Mouse (Mus musculus) right cerebral cortex, adult 18-20 months (tissue): Measurements from ENCODE around the gene Olfr532.
"Not testable (repeated sequence)": the region's sequence is repeated elsewhere in the genome, so short reads cannot be mapped to it uniquely, and the experiment has no call there.

Source experiments
- DNase-seq: peaks from one replicate; pipeline ENCODE4 v3.0.0; 2022; ENCODE audit warnings: mixed read lengths

The Olfr532 gene

DNA sequence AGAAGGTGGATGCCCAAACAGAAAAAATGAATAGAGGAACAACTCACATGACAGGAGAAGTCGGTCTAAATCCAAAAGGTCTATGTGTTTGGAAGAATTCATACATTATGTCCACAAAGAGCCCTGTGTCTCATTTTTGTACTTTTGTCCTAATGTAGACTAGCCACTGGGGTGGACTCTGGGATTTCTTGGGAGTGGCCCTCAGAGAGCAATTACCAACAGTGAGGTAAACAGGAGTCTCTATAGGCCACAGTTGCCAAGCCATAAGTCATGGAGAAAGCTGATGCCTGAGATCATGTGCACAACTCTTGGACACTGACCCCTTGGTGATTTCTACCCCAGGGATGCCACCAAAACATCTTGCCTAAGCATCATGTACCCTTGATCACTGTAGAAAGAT is at the start of gene Olfr532:
TSS of gene Olfr532 (minus strand) at position 101 of the 400 bp plus-strand sequence.
- no peak for DNase-seq

DNA sequence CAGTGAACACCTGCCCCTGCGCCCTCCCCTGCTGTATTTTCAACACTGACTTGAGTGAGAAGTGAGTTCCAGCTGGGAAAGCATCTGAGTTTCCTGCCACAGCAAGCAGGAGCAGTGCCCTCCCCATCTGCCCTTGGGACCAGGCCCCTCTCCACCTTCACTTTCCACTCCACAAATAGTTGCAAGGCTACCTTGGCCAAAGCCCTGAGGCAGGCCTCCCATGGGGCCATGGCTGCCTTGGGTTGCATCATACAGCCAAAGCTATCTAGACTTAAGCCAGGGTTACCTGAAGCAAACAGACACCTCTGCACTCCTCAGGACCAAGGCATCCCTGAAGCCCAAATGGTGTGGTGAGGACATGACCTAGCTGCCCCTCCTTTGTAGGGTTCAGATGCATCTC is 41.6 kb upstream of the Olfr532 start, which contains the start of gene Olfr533:
TSS of gene Olfr533 (plus strand) at position 301 of the 400 bp plus-strand sequence.
- DNase-seq = not testable (repeated sequence)

DNA sequence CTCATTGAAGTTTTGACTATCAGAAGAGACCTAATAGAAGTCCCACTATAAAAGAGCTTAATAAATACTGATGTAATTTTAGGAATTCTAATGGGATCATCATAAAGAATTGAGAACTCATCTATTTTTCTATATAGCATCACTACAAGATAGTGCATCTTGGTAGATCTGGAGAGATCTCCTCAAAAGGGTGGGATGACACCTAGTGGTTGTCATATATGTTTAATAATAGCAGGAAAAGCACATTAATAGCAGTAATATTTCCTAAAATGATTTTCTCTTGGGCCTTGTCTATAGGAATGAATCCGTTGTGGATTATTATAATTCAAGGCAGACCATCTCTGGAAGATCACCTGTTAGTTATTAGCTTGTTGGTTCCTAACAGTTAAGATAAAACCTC is 21.7 kb upstream of the Olfr532 start:
- no peak for DNase-seq

DNA sequence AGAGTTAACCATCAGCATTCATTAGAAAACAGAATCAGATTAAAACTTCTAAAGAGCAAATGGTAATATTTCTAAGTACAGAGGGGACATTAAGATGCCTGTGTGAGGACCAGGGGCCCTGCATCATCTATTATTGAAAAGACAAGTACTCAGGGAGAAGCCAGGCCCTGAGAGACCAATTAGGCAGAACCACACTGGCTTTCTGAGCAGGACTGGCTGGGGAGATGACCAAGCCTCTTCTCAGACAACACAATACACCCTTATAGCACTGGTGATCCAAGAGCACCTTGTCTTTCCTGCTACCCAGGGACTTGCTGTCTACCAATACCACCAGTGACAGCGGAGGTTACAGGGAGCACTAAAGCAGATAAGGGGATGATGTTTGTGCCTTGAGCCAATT is 18.6 kb downstream of the Olfr532 start, which contains the start of gene Olfr531:
TSS of gene Olfr531 (minus strand) at position 101 of the 400 bp plus-strand sequence.
- no peak for DNase-seq

DNA sequence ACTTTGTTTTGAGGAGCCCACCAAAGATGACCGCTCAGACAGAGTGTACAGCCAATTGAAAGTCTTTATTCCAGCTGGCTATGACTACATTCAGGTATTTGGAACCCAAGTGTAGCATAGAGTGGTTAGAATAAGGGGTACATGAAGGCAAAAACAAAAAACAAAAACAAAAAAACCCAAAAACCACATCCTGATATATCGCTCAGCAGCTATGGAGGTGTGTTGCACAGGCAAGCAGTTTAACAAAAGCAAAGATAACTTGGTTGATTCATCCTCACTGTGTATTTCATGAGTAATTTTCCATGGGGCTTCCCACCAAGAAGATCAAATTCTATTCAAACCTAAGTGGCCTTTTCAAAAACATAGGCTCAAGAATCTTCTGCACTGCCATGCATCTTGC is 44.5 kb downstream of the Olfr532 start:
- no peak for DNase-seq

DNA sequence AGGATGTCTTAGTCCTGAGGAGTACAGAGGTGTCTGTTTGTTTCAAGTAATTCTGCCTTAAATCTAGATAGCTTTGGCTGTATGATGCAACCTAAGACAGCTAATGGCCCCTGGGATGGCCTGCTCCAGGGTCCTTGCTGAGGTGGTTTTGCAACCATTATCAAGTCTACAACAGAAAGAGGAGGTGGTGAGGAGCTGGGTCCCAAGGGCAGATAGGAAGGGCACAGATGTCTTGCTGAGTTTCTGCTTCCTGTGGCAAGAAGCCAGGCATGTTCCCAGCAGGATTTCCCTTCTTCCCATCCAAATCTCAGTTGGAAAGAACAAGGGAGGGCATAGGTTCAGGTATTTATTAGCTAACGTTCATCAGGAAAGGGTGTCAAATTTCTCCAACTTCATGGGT is 45.2 kb downstream of the Olfr532 start, which contains the start of gene Olfr530:
TSS of gene Olfr530 (minus strand) at position 101 of the 400 bp plus-strand sequence.
- no peak for DNase-seq

DNA sequence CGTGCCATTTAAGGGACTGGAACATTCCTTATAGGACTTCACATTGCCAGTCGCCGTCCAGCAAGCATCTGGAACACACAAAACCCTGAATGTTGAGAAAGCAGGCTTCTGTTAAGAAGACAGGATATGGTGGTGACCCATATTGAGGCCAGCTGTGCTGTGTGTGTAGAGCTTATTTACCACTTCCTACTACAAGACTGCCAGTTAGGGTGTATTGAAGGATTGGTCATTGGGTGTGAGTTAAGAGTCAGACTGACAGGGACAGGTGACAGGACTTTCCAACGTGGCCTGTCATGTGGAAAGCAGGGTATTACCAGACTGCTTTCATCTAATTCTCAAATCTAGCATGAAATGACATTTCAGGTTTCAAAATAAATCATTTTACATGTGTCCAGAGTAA is 47.1 kb downstream of the Olfr532 start:
- DNase-seq = no peak
